Mouse (Mus musculus) megakaryocyte, adult 5-6 weeks (primary cell): ENCODE data around the gene Babam2. TPM values are rescaled to one million over a fixed set of nuclear protein-coding genes. Genes with fewer than 3 reads are reported as not detected.

Experiments
- ATAC-seq: 2 replicates; pipeline ENCODE4 v1.8.0; 2016; ENCODE audit warnings: mild to moderate bottlenecking, inconsistent platforms; ENCODE audit not compliant: poor library complexity, severe bottlenecking
- total RNA-seq, 2 experiments: library from RNA; stranded (forward) in 1 of 2; stranded (reverse) in 1 of 2; fragments of 153-499, 151-499 nt in 1 of 2; fragments of 221-1000, 200-1000 nt in 1 of 2; gene quantifications; 2 replicates each; pipeline versions ENCODE4 v1.2.3 to v1.2.4; 2015 to 2017

Gene Babam2
- total RNA-seq (2015) (106 and 112 TPM in 2 replicates), total RNA-seq (2017) (41.2 and 55.3 TPM in 2 replicates)

- ATAC-seq, result peak; percentile 74
Observed at GRCm38 (mm10) chr5:31697644-31698296, at the start of gene Babam2. Gene Babam2 (plus strand): TSS chr5:31697684.

DNA sequence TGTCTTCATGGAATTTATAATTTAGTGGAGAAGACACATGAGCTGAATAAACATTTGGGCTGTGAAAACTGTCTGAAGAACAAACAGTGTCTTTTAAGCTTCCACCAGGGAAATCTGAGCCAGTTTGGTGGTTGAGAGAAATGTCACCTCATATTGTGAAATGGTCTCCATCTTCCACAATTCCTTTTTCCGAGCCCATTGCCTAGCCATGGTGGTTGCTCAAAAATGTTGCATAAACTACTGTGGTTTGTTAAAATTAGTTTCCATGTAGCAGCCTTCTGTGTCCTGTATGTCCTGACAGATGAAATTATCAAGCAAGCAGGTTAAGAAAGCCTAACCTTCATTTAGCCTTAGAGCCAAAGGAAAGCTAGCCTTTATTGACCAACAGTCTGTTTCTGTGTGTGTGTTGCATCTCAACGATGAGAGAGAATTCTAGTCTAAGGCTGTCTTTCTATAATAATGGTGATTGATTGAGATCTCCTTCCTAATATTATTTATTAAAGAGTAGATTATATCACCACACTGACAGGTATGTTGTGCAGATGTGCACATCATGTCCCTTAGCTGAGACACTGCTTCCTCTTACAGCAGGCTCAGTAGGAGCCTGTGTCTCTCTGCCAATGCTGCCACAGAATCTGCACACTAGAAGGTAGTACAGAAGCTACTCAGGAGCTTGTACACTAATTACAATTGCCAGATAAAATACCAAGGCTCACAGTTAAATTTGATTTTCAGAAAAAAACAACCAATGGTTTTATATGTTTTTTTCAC is 46.8 kb upstream of the Babam2 start:
- peak; percentile 82 for ATAC-seq

DNA sequence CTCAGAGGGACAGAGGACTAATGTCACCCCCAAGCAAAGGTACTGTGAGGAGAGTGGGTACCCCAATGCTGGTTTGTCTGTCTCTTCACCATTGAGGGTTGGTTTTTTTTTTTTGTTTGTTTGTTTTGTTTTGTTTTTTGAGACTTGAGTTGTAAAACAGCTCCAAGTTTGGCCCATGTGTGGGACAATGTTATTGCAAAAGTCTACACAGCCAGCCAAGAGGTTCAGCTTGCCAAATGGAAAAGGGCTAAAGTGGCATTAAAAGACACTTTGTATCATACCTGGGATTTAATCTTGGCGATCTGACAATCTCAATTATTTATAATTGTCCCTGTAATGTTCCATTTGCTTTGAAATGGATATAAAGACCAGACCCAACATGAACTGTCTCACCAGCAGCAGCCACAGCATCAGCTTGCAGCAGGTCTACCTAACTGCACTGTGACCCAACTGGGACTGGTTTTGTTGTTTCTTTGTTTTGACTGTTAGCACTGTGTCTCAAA is 41.7 kb upstream of the Babam2 start:
- ATAC-seq, result no peak

- no peak for ATAC-seq
Observed at GRCm38 (mm10) chr5:31666176-31666575, 31.3 kb upstream of the Babam2 start.

DNA sequence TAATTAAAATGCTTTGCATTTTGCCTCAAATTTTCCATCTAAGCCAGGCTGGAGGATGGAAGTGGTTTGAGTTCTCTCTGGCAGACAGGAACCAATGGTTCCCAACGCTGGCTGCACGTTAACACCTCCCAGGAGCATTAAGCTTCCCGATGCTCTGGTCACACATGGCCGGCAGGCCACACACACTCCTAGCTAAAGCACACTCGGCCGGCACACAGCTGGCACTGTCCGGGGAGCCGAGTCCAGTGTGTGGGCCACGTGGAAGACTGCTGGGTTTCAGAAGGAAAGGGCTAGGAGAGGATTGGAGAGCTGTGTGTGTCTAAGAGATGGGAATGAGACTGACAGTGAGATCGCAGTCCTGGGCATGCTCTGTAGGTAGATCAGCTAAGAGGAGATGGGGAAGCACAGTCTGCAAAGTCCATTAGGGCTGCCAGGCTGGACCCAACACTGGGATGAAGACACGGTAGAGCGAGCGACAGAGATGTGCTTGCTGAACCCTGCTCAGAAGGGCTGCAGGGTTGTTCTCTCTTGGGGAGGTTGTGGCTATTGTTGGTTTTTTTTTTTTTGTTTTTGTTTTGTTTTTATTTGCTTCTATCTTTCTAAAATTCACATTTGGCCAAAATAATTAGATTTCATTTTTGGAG is 29.0 kb upstream of the Babam2 start:
- no peak for ATAC-seq

GRCm38 (mm10) chr5:31669984-31670383 is 27.5 kb upstream of the Babam2 start:
- no peak for ATAC-seq

DNA sequence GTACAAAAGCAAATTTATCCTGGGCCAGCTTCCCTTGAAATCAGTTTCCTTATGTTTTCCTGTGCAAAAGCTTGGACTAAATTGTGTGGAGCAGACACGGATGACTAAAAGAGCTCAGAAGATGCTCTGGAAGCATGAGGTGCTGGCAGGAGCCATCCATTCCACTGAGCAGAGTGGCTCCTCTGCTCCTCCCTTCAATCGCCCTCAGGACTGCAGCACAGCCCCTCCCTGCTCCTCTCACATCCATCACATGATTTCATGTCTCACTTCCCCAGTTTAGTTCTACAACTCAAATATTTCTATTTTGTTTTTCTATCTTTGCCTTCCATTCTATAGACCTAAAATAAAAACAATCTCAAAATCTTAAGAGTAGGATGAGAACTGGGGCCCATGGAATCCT is 26.3 kb upstream of the Babam2 start:
- peak; percentile 57 for ATAC-seq

DNA sequence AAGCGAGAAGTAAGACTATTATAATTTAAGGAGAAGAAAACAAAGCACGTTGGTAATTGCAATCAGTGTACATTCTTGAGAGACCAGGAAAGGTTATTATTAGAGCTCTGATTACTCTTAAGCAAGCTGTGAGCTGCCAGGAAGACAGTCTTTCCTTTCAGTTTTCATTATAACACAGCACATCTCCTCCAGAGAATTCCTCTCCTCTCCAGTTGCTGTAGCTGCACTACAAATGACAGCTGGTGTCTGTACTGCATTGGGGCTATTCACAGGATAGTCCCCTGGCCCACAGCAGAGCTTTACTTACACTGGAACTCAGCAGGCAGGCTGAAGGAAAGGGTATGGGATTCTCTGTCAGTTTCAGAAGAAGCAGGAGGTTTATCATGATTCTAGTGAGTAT is 24.1 kb upstream of the Babam2 start:
- ATAC-seq, result no peak

DNA sequence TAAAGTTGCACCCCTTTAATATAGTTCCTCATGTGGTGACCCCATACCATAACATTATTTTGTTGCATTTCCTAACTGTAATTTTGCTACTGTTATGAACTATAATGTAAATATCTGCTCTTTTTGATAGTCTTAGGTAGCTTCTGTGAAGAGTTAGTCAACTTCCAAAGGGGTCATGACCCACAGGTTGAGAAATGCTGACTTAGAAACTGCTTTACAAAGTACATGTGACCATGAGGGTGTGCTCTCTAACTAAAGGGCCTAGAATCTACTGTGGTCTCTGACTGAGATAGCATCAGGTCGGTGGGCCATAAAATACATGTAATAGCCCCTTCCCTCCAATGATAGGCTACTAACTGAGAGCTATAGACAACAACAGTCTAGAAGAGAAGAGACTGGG is 19.5 kb upstream of the Babam2 start:
- no peak for ATAC-seq

GRCm38 (mm10) chr5:31680183-31680582 is 17.3 kb upstream of the Babam2 start:
- ATAC-seq, result peak; percentile 64

DNA sequence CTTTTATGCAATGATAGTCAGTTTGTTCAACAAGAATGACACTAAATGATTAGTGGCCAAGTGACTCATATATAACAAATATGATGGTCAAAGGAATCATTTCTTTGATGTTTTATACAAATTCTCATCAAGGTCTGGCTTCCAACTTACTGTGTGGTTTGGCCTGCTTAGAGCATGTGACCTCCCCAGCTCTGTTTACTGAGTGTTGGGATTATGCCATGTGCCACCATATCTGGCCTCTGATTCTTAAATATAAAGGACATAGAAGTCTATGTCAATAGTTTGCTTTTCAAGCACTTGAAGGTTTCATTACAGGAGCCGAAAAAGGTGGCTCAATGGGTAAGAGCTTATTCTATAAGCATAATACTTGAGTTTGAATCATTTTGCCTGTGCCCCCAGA is 15.2 kb upstream of the Babam2 start:
- no peak for ATAC-seq

- ATAC-seq, result no peak
Observed at GRCm38 (mm10) chr5:31686040-31686439, 11.4 kb upstream of the Babam2 start.

DNA sequence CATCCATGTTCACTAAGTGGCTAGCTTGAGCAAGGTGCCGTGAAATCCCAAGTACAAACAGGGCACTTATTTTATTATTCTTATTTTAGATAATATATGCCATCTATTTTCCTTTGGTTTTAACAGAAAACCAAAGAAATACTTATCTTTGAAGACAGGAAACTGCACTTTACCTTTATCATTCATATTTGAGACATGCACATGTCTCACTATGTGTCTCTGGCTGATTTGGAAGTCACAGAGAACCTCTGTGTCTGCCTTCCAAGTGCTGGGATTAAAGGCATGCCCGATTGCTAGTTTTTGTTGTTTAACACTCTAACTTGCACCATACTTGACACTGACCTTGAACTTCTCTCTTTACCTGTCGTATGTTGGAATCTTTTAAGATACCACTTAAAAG is 9.5 kb upstream of the Babam2 start:
- ATAC-seq, result no peak

- no peak for ATAC-seq
Observed at GRCm38 (mm10) chr5:31693191-31693590, 4.3 kb upstream of the Babam2 start.

DNA sequence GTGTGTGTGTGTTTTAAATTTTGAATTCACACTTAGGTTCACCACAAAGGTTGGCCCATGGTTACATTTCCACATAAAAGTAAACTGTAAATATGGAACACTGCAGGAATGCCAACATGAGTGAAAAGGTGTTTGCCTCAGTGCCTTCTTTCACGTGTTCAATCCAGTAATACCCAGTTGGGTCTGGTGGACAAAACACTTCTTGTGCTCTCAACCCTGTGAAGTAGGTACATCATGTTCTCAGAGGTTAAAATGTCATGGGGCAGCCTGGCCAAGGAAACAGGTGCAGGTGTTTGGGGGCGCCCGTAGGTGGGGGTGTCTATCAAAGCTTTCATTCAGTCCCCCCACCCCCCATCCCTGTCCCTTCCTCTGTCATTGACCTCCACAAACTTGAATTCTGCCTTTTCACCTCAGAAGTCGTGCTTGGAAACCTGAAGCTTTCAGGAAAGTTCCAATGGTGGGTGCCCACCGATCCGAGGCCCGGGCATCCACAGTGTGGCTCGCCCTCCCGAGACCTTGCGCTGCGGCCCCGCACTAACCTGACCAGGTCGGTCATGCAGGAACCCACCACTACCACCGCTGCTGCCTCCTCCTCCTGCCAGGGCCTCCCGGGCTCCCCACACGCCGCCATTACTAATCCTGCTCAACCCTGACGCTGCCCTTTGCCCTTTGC is 377 bp upstream of the Babam2 start, which contains the start of gene Rbks:
TSS of gene Rbks (minus strand) at position 657 of the 673 bp plus-strand sequence.
- ATAC-seq, result peak; percentile 77; the same call in 1 of the 2 replicates

DNA sequence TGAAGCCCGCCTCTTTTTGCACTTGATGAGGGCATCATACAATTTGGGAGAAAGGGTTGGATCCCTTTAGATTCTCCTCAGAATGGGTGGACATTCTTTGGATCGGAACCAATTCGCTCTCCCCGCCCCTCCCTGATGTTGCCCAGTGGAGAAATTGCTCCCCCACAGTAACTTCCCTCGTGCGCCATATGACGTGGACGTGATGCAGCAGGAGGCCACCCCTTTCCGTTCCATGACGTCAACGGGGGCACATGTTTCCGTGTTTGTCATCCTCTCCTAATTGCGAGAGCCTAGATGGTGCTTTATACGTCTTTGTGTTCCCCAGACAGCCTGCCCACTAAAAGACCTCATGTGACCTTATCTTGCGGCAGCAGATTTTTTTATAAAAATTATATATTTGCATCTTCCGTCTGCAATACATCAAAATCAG is 828 bp downstream of the Babam2 start:
- ATAC-seq, result peak; percentile 88

DNA sequence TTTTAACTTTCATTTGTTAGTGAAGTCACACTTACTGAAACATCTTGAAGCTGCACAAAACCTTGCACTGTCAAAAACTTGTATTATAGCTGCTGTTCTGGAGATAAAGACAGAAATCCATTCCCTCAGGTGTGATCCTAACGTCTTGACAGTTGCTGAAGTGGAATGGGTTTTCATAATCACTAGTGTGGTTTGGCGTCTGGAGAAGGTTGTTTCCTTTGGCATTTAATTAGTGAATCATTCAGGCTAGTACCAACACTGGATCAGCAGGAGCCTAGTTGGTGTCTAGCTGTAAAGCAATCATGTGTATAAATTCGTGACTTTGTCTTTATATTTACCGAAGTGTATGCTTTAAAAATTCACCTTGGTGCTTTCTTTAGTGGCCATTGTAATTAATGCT is 1.4 kb downstream of the Babam2 start:
- ATAC-seq, result no peak

DNA sequence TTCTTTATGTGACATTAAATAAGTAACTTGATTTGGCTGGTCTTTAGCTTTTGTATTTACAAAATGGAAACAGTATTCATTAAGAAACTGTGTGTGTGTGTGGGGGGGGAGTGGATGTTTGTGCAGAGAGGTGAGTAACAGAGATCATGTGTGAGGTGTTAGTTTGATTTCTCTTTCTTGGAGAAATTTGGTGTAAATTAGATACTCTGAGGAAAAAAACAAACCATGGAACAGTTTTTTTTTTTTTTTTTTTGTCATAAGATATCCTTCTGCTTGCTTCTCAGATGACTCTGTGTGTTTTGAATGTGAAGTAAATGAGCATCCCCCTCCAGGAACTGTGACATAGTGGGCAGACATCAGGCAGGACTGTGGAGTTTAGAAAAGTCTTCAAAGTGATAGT is 1.9 kb downstream of the Babam2 start:
- ATAC-seq, result no peak

- ATAC-seq, result no peak
Observed at GRCm38 (mm10) chr5:31704971-31705370, 7.5 kb downstream of the Babam2 start.

- no peak for ATAC-seq
Observed at GRCm38 (mm10) chr5:31706826-31707225, 9.3 kb downstream of the Babam2 start.

- ATAC-seq, result peak; percentile 40; the same call in 1 of the 2 replicates
Observed at GRCm38 (mm10) chr5:31709389-31709788, 11.9 kb downstream of the Babam2 start.
